Mouse (Mus musculus) cortical plate, adult 2 months (tissue): ENCODE measurements at regions not wholly inside any gene's neighbourhood (a gene's known extent, or its start where the extent isn't known, plus 50 kb on each side); places are given as distances from the start of the nearest gene placed in this dataset.

Experiments used
- CTCF ChIP-seq: fragments of 200-500 bp; IDR thresholded peaks from 2 replicates; pipeline ENCODE4 v1.5.1; 2011; ENCODE audit warnings: mild to moderate bottlenecking, control low read depth, low read length; ENCODE audit not compliant: insufficient read depth; ENCODE audit errors: extremely low read depth
- POLR2A ChIP-seq: fragments of 200-500 bp; IDR thresholded peaks from 2 replicates; pipeline ENCODE4 v1.6.1; 2011; ENCODE audit warnings: mild to moderate bottlenecking, low read length, control low read depth; ENCODE audit not compliant: insufficient read depth; ENCODE audit errors: extremely low read depth

GRCm38 (mm10) chr5:111626273-111626798 is 107.4 kb upstream of the Gm26897 start:
- TF ChIP-seq CTCF = no peak
- TF ChIP-seq POLR2A = no peak
